Mouse (Mus musculus) bone marrow, adult 2 months (tissue): ENCODE results near the gene Smco3.

Experiments
- CTCF ChIP-seq: fragments of 200-500 bp; IDR thresholded peaks from 2 replicates; pipeline ENCODE4 v1.5.1; 2011; ENCODE audit warnings: low read length, control low read depth; ENCODE audit not compliant: control insufficient read depth, insufficient read depth
- POLR2A ChIP-seq: fragments of 200-500 bp; IDR thresholded peaks from 2 replicates; pipeline ENCODE4 v1.6.1; 2011; ENCODE audit warnings: low read depth, mild to moderate bottlenecking, control low read depth, low read length, borderline replicate concordance; ENCODE audit not compliant: control insufficient read depth

DNA sequence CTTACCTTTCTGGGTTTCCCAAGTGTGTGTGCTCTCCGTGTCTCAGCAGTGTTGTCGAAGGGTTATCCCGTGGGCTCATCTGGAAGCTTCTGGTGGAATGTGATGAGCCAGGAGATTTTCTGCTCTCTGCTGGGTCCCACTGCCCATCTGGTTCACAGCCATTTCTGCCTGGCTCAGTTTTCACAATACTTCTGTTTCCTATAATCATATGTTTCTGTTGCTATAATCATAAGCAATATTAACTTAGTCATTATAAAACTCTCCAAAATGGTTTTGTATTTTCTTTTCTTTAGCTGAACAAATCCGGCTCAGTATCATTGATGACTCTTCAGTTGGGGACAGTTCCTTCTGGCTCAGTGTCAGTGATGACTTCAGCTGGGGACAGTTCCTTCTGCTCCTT is at the start of gene Smco3:
- TF ChIP-seq CTCF, result no peak
- no peak for TF ChIP-seq POLR2A
